Mouse (Mus musculus) lung, postnatal 25 days (tissue): ENCODE results near the gene Trim59.
A peak's percentile ranks its signal among the peaks of the same experiment; 100 is the strongest.
"Not testable (repeated sequence)": the region's sequence is repeated elsewhere in the genome, so short reads cannot be mapped to it uniquely, and the experiment has no call there.

ENCODE experiments used
- DNase-seq: peaks from one replicate; pipeline ENCODE4 v3.0.0; 2022; ENCODE audit warnings: low spot score

Trim59 gene

DNA sequence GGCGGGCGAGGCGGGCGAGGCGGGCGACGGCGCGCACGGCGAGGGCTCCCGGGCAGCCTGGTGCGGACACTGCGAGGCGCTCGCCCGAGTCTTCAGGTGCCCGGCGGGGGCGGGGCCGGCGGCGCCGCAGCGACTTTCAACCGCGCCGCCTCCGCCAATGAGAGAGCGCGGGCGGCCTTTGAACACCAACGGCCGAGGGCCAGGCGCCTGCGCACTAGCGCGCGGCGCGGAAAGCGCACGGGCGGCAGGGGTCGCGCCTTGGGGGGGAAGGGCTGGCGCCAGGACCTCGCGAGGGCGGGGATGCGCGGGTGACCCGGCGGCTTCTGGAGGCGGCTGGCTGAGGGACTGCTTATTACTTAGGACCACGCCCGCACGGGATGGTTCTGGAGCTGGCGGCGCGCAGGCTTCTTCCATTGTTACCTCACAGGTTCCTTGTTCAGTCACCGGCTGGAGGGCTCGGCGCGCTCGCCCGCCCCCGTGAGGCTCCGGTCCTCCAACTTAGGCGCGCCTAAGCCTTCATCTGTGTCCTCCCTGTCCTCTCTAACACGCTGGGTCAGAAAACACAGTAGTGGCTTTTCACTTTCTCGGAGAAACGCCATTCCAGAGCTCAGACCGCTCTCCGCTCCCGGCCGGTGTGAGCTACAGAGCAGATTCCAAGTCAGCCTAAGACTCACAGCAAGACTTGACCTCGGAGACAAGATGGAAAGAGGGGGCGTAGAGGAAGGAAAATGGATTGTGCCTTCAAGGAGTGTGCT is at the start of gene Trim59:
Trim59 (minus strand) TSS at position 111 of the 755 bp plus-strand sequence.
- peak; percentile 91 for DNase-seq

DNA sequence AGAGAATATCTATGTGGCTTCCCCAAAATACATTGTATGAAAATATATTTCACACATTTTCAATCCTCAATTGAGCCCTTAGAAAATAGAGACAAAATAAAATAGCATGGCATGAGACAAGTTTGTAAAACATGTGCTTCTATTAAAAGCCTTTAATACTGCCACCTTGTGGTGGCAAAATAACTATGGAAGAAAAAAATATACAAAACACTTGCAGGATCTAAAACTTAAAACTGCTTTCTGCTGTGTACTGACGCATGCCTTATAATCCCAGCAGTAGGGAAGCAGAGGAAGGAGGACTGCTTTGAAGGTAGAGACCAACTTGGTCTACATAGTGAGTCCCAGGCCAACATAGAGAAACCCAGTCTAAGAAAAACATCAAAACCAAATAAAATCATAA is 19.4 kb upstream of the Trim59 start:
- DNase-seq, result no peak

DNA sequence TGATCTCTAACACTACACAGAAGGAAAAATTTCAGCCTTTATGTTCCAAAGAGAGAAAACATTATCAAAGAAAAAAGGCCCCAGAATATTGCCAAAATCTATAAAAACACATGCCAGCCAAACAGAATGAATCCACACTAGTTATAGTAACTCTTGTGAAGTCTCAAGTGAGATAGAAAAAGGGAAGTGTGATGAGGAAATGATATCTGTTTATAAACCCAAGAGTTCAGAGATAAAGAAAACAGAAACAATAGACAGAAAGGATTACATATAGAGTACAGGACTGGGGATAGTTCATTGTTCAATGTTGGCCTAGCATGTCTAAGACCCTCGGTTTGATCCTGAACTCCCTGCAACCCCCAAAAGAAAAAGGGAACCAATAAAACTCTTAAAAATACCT is 18.2 kb upstream of the Trim59 start:
- no peak for DNase-seq

DNA sequence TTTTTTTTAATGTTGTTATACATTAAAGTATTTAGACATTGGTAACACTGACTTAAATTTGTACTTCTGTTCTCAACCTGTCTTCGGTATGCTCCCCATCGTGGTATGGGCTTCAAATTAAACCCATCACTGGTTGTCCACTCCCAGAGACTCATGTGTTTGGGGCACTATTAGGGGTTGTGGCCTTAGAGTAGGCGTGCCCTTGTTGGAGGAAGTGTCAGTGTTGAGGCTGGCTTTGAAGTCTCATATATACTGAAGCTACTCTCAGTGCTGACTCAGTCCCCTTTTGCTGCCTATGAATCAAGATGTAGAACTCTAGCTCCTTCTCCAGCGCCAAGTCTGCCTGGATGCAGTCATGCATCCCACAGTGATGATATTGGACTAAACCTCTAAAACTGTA is 16.1 kb upstream of the Trim59 start:
- no peak for DNase-seq

DNA sequence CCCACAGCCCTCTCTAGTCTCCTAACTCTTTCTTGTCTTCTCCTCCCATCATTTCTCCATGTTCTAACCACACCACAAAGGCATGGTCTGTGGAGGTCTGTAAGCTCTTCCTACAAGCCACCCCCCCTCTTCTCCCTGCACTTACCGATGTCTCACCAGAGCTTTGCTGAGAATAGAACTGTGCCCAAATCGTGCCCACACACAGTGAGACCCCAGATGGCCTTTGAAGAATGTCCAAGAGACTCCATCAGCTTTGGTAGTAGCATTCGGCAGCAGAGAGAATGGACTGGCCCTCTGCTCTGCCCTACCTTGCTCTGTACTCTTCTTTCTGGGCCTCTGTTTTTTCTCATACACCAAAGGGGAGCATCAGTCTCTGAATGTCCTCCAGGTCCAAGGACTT is 11.3 kb upstream of the Trim59 start:
- DNase-seq, result no peak

DNA sequence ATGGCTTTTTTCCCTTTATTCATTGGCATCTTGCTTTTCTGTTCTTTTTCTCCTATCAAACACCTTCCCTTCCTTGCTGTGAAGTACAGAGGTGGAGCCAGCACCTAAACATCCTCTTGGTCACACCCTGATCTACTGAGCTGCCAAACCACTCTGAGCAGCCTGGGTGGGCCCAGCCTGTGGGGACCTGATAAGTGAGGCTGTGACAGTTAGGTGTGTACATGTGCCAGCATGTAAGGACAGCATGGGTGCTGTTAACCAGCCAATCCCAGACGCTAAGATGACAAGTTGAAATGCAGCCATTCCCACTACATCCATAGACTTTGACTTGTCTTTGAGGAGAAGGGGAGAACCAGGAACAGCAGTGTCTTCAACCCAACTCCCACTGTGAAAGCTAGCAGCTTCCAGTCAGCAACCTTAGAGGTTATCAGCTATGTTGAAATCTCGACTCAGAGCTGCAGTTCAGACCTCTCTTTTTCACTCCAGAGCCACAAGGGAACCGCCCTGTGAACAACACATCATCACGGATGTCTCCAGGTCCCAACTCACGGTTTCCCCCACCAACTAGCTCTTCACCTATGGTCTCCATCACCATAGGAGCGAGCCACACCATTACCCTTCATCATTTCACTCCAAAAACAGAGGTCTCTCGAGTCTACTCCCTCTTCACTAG is 10.3 kb upstream of the Trim59 start:
- no peak for DNase-seq

DNA sequence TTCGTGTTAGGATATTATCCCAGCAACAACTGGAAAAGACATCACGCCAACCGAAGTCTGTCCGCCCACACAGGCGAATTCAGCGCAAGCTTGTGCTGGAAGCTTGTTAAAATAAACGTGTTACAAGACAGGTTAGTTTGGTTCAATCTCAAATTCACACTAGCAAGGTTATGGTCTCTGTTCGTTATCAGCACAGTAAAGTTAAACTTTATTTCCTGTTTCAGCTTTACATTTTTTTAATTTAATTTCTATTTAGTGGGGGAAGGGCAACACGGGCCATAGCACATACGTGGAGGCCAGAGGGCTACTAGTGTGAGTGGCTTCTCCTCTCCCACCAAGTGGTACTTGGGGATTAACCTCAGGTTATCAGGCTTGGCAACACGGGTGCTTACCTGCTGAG is 7.3 kb upstream of the Trim59 start:
- no peak for DNase-seq

DNA sequence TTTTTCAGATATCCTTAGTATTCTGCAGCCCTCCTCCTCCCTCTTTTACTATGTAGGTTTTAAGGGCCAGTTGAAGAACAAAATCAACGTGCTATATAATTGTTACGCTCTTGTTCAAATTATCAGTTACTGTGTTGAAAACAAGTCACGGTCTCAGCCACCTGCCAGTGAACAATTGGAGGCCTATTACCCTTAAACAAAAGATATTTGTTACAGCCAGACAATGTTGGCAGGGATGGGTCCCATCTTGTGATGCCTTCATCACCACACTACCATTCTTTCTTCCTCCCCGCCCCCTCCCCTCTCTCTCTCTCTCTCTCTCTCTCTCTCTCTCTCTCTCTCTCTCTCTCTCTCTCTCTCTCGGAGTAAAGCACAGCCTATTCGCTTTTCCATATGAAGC is 4.5 kb upstream of the Trim59 start:
- no peak for DNase-seq

DNA sequence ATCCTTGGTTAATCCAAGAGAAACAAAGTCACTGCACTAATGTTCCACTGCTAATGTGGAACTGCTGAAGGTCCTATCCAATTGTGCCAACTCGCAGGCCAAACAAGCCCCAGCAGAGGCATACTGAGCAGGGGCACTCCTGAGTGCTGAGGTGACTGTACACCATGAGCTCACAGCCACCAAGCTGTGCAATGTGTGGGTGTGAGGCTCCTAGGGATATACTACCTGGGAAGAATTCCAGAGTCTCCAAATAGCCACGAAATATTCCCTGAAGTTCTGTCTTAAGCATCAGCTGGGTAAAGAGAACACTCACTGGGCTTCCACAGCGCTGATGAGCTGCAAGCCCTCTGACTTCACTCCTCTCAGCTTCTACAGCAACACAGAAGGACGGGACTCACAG is 3.1 kb upstream of the Trim59 start:
- DNase-seq, result no peak

DNA sequence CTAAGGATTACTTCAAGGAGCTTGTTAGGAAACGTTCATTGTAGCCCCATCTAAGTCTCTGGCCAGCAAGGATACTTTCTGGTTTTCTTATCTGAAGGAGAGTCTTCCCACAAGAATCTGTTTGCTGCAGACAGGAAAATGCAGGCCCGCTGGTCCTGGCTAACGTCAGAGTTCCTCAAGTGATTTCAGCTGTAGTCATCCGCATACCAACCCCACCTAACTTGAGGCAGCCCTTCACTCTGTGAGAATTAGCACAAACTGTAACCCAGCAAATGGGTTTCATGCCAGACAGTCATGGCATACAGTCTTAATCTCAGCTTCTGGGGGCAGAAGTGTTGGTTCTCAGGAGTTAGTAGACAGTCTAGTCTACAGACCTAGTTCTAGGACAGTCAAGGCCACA is 2.0 kb upstream of the Trim59 start:
- peak; percentile 39 for DNase-seq

DNA sequence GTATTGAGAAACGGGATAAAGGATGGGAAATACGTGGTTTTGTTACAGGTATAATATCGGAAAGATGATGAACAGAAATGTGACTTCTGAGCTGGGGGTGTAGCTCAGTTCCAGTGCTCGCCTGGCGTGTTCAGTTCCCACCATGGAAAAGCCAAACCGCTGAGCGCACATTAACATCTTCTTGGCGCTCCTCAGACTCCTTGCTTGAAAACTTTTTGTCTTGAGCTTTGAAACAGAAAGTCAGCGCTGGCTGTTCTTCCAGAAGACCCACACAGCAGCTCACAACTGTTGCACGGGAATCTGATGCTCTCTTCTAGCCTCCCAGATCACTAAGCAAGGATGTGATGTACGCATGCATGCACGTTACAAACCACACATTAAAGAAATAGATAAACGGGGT is 1.2 kb upstream of the Trim59 start:
- DNase-seq, result no peak

DNA sequence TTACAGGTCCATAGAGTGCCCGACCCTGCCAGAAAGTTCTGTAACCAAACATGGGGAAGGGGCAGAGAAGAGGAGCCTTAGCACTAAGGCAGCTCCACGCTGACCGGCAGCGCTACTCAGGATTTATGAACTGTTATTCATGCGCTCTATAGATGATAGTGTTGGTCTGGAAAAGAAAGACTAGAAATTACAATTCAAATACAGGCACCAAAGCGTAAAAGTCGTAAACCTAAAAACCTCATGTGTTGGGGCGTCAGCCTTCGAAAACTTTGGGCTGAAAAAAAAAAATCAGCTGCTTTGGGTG is 797 bp upstream of the Trim59 start:
- DNase-seq, result no peak

DNA sequence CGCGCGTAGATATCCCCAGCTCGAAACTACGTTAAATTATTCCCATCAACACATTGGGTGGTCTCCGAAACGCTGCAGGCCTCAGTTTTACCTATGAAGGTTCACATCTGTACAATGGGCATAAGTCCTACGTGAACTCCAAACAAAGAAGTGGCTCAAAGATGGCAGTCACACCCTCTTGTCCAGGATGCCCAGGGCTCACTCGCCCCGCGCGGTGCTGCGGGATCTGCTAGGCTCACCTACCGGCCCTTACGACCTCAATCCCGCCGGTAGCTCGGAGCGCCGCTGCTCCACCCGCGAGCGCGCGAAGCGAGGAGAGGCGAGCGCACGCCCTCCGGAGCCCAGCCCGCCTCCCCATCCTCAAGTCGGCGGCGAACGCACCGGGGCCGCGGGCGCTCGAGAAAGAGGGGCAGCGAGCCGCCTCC is 376 bp downstream of the Trim59 start:
- DNase-seq, result no peak

DNA sequence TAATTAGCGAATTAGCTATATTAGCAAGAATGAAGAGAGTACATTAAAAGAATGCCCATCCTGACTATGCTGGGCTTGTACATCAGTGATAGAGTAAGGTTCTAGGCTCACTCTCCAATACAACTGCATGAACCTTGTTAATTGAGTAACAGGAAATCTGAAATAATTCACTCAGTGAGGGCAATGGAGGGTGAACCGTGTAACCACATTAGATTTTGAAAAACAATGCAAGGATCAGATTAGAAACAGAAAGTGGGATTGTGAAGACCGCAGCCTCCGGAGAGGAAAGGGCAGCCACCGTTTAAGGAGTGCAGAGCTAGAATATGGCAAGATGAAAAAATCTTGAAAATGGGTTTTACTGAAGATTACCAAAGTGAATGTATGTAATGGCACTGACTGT is 3.3 kb downstream of the Trim59 start:
- DNase-seq, result peak; percentile 16

DNA sequence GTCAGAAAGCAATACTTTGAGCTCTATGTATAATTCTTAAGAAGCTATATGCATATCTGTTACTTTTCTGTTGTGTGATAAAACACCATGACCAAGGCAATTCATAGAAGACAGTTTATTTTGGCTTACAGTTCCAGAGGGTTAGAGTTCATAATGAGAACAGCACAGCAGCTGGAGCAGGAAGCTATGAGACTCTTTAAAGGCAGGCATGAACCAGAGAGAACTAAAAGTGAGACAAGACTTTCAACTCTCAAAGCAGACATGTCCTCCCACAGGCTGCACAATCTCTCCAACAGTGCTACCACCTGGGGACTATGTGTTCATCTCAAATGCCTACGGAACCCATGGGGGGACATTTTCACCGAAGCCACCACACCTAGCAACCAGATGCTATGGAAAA is 4.5 kb downstream of the Trim59 start:
- no peak for DNase-seq

DNA sequence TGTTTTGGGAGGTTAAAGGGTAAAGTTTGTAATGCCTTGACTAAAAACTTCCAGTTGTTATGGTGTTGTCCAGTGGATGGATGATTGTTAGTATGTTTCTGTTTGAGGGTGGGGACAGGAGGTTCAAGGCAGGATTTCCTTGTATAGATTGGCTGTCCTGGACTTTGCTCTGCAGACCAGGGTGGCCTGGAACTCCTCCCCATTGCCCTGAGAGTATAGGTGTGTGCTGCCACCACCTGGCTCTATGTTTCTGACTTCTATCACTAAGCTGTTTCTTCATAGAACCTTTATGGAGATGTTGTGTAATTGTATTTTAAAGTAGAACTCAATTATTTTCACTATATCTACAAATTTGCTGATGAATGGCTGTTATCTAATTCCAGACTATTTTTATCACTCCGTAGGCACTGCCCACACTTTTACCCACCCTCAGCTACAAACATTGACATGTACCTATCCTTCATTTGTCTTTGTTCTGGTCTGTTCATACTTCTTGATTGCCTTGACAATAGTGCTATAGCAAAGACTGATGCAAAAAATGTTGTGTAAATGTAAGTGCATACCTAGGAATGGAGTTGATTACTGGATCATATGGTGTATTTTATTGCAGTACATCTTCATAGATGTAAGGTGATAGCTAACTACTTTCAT is 18.3 kb downstream of the Trim59 start:
- no peak for DNase-seq

DNA sequence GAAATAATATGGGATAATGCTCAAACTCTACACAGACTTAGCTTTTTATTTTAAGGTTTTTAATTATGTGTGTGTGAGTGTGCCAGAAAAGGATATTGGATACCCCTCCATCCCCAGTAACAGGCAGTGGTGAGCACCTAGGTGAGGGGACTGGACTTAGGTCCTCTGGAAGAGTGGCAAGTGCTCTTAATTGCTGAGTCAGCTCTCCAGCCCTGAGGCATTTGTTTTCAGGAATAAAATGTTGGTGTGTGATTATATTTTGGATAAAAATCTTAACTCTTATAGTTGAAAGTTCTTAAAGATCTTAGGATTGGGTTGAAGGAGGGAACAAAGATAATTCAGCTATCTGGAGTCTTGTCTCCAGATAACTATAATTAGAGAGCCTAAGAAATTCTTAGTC is 23.8 kb downstream of the Trim59 start:
- no peak for DNase-seq

DNA sequence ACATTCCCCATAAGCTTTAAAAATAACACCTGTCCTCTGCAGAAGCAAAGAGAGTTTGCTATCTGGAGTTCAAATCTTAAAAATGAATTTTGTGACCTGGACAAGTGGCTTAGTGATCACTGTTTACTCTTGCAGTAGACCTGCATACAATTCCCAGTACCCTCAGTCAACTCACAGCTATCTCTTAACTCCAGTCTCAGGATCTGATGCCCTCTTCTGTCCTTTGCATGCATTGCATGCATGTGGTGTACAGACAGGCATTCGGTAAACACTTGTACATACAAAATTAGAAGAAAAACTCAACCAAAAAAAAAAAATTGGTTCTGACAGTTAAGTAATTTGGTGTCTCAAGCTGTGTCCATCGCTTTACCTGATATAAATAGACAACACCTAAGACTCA is 24.3 kb downstream of the Trim59 start:
- DNase-seq, result no peak

DNA sequence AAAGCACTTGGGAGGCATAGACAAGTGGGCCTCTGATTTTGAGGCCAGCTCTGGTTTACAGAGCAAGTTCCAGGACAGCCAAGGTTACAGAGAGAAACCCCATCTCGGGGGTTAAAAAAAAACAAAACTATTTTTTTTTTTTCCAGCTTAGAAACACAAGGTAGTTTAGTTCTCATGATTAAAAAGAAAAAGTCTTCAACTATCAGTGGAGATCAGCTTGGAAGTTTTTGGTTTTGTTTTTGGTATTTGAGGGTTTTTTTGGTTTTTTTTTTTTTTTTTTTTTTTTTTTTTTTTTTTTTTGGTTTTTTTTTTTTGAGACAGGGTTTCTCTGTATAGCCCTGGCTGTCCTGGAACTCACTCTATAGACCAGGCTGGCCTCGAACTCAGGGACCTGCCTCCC is 25.9 kb downstream of the Trim59 start:
- not testable (repeated sequence) for DNase-seq

DNA sequence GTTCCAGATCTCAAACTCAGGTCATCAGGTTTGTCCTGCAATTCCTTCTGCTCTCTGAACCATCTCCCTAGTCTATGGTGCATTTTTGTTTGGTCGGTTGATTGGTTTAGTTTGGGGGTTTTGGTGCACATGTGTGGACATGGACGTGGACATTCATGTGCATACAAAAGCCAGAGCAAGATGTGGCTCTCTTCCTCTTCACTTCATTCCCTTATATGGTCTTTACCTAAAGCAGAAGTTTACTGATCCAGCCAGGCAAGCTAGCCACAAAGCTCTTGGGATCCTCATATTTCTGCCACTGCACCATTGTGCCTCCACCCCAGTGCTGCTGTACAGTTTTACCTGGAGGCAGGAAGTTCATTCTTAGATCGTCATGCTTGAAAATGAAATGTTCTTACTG is 27.4 kb downstream of the Trim59 start:
- peak; percentile 14 for DNase-seq

DNA sequence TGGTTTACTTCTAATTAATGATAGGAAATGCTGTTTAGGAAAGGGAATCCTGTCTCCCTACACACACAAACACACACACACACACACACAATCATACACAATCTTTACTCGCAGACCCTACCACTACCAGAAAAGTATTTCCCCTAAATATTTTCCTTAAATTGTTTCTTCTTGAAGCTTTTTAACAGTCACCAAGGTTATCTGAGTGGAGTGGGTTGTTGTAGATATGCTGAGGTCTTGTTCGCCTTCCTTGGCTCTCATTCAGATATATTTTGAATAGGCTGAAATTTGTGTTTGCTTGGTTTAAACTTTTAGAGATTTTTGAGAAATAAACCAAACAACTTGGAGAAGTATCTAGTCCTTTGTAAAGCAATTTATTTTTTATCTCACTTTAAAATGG is 35.7 kb downstream of the Trim59 start:
- no peak for DNase-seq

DNA sequence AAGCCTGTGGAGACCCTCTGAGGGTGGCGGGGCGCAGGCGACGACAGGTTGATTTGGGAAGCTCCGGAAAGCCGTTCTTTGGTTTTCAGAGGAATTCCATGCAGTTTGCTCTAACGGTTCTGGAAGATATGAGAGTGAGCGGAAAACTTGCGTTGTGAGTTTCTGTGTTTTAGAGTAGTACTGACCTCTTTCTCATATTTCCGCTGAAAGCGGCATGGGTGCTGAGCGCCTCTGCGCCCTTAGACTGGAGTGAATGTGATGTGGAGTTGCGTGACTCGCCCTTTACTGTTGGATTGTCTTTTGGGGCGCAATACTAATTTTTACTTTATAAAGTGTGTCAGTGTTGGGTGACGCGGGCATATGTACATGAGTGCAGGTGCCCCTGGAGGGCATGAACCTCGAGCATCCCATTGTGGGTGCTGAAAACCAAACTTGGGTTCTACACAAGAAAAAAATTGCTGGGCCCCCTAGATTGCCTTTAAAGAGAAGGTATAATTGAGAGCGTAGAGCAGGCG is 38.3 kb downstream of the Trim59 start:
- DNase-seq, result no peak
